Mouse (Mus musculus): ENCODE results near the gene Stx2. TPM values are rescaled to one million over a fixed set of nuclear protein-coding genes. Genes with fewer than 3 reads are reported as not detected.
"Not testable (repeated sequence)": the region's sequence is repeated elsewhere in the genome, so short reads cannot be mapped to it uniquely, and the experiment has no call there.

The Stx2 gene
- polyA plus RNA-seq, 1 experiment = 18.3 TPM

DNA sequence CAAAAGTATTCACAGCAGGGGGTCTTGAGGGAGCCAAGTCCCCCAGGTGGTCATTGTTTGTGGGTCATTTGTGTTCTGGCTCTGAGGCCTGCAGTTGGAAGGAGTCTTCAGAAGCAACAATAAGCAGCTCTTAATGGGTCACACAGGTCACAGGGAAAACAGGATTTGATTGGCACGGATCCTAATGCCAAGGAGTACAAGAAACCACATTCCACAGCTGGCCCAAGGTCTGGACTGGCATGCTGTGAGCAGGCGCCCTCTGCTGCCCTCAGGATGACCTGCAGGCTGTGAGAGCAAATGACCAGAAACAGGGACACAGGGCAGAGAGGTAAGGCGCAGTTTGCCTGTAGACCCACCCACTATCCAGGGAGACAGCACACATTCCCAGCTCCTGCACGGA, 32.1 kb downstream of the Stx2 start:
- Histone ChIP-seq H3K4me1 (ENCODE audit: control insufficient read depth) (no peaks in the 10 kb centered on the region), H3K9me3 (ENCODE audit: control insufficient read depth, low read length) (peaks cover 13% of the 10 kb centered on the region), H3K36me3 (ENCODE audit: control insufficient read depth) (no peaks in the 10 kb centered on the region), H3K27me3 (ENCODE audit: control insufficient read depth) (no peaks in the 10 kb centered on the region; the same call in 1 of the 2 replicates), H3K4me3 (replicated peaks) (no peak overlapping the region)
- TF ChIP-seq TAL1 (IDR thresholded peaks at IDR 0.05; ENCODE audit: low read length) (no peak), GATA1 (IDR thresholded peaks at IDR 0.05; ENCODE audit: low read length) (no peak)

DNA sequence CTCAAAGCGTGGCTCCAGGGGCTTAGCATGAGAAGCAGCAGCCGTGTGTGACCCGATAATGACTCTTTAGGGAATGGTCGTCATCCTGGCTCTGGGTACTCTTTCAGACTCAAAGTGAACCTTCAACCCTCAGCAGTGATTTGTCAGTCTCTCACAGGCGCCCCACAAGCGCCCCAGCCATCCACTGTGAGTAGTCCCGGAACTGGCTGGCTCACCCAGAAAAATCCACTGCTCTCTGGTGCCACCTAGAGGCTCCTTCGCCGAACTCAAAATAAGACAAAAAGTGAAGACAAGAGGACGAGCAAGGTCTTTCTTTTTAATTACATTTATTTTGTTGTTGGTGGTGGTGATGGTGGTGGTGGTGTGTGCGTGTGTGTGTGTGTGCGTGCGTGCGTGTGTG, 37.1 kb downstream of the Stx2 start:
- TF ChIP-seq GATA1 (IDR thresholded peaks at IDR 0.05; ENCODE audit: low read length) (no peak), TAL1 (IDR thresholded peaks at IDR 0.05; ENCODE audit: low read length) (no peak)
- H3K4me3 ChIP-seq (replicated peaks) = no peak overlapping the region
- H3K4me1 ChIP-seq (ENCODE audit: control insufficient read depth) = peaks cover 2% of the 10 kb centered on the region
- no peaks in the 10 kb centered on the region; the same call in 1 of the 2 replicates for H3K27me3 ChIP-seq (ENCODE audit: control insufficient read depth)
- no peaks in the 10 kb centered on the region for H3K36me3 ChIP-seq (ENCODE audit: control insufficient read depth)
- H3K9me3 ChIP-seq (ENCODE audit: control insufficient read depth, low read length) = peaks cover 8% of the 10 kb centered on the region

DNA sequence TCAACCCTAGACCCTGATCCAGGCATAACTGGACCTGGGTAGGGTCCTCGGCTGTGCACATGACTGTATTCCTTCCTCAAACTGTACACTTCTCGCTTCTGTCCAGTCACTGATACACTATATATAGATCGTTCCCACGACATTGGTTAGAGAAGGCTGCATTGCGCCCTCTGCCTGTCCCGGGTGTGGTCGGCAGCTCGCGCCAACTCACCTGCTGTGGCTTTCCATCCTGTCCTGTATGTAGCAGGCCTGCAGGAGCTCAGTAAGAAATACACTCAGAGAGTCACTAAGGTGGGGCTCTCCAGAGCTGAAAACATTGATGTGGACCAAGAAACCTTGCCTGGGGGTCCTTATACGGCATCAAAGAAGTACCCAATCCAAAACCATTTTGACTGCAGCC, 37.5 kb downstream of the Stx2 start:
- no peaks in the 10 kb centered on the region; the same call in 1 of the 2 replicates for H3K27me3 ChIP-seq (ENCODE audit: control insufficient read depth)
- TF ChIP-seq TAL1 (IDR thresholded peaks at IDR 0.05; ENCODE audit: low read length) (no peak), GATA1 (IDR thresholded peaks at IDR 0.05; ENCODE audit: low read length) (no peak)
- H3K4me3 ChIP-seq (replicated peaks) = no peak overlapping the region
- peaks cover 8% of the 10 kb centered on the region for H3K9me3 ChIP-seq (ENCODE audit: control insufficient read depth, low read length)
- H3K36me3 ChIP-seq (ENCODE audit: control insufficient read depth) = no peaks in the 10 kb centered on the region
- H3K4me1 ChIP-seq (ENCODE audit: control insufficient read depth) = peaks cover 2% of the 10 kb centered on the region

DNA sequence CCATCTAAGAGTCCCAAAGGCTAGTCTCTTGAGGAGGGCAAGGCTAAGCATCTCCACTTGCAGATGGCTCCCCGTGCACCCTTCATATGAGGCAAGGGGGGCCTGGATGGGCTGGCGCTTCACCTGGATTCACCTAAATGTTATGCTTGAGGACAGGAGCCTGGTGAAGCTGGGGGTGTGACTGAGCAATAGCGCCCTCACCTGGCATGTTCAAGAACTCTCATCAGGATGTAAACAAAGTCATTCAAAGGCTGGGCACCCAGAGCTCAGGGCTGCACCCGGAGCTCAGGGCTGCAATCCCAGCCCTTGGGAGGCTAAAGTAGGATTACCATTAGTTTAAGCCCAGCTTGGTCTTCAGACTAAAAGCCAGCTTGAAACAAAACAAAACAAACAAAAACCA, 44.0 kb downstream of the Stx2 start:
- Histone ChIP-seq H3K4me3 (replicated peaks) (no peak overlapping the region), H3K9me3 (ENCODE audit: control insufficient read depth, low read length) (peaks cover 22% of the 10 kb centered on the region), H3K4me1 (ENCODE audit: control insufficient read depth) (no peaks in the 10 kb centered on the region), H3K27me3 (ENCODE audit: control insufficient read depth) (no peaks in the 10 kb centered on the region), H3K36me3 (ENCODE audit: control insufficient read depth) (no peaks in the 10 kb centered on the region)
- TF ChIP-seq GATA1 (IDR thresholded peaks at IDR 0.05; ENCODE audit: low read length) (no peak), TAL1 (IDR thresholded peaks at IDR 0.05; ENCODE audit: low read length) (no peak)

GRCm38 (mm10) chr5:128958916-128959315, 49.5 kb downstream of the Stx2 start:
- no peaks in the 10 kb centered on the region for H3K4me1 ChIP-seq (ENCODE audit: control insufficient read depth)
- no peak overlapping the region for H3K4me3 ChIP-seq (replicated peaks)
- no peaks in the 10 kb centered on the region for H3K36me3 ChIP-seq (ENCODE audit: control insufficient read depth)
- H3K9me3 ChIP-seq (ENCODE audit: control insufficient read depth, low read length) = peaks cover 22% of the 10 kb centered on the region
- TF ChIP-seq GATA1 (IDR thresholded peaks at IDR 0.05; ENCODE audit: low read length) = no peak
- TF ChIP-seq TAL1 (IDR thresholded peaks at IDR 0.05; ENCODE audit: low read length) = no peak
- H3K27me3 ChIP-seq (ENCODE audit: control insufficient read depth) = no peaks in the 10 kb centered on the region

- not testable (repeated sequence) for H3K36me3 ChIP-seq (ENCODE audit: control insufficient read depth); H3K4me3 ChIP-seq (replicated peaks); H3K9me3 ChIP-seq (ENCODE audit: control insufficient read depth, low read length); H3K4me1 ChIP-seq (ENCODE audit: control insufficient read depth)
- H3K27me3 ChIP-seq (ENCODE audit: control insufficient read depth) = peaks cover 14% of the 10 kb centered on the region
Observed at GRCm38 (mm10) chr5:128954371-128954770, 54.0 kb downstream of the Stx2 start.

DNA sequence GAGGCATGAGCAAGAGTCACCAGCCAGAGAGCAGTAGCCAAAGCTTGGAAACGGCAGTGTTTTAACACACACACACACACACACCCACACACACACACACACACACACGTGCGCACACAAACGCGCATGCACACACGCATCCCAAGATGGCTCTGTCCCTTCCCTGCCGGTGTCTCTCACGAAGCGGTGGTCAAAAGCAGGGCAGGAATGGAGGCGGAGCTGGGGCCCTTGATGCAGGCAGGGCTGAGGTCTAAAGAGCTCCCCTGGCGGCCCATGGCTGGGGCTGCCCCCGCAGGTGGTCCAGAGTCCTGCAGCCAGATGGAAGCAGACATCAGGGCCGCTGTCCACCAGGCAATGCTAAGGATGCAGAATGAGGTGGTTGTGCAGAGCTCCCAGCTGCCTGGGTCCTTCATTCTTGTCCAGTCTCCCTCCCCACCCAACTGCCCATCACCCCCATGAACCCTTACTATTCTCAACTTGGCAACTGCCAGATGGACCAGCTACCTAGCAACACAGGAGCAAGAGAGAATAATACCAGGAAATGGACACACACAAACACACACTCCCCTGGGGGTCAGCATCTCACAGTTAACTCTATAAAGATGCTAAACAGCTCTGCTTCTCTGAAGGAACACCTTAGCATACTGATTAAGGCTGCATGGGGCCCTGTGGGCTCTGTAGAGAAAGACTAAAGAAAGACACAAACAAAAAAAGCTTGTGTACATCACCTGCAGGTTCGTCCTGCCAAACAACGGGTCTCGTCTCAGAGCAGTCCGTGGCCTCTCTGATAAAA, 54.9 kb downstream of the Stx2 start, which contains the start of gene Rimbp2:
TSS of gene Rimbp2 (minus strand) at position 209 of the 793 bp plus-strand sequence.
- peaks cover 14% of the 10 kb centered on the region for H3K27me3 ChIP-seq (ENCODE audit: control insufficient read depth)
- H3K36me3 ChIP-seq (ENCODE audit: control insufficient read depth) = no peaks in the 10 kb centered on the region
- H3K9me3 ChIP-seq (ENCODE audit: control insufficient read depth, low read length) = peaks cover 2% of the 10 kb centered on the region; the same call in 1 of the 2 replicates
- TF ChIP-seq GATA1 (IDR thresholded peaks at IDR 0.05; ENCODE audit: low read length) = no peak
- no peak for TF ChIP-seq TAL1 (IDR thresholded peaks at IDR 0.05; ENCODE audit: low read length)
- H3K4me1 ChIP-seq (ENCODE audit: control insufficient read depth) = no peaks in the 10 kb centered on the region; the same call in 1 of the 2 replicates
- H3K4me3 ChIP-seq (replicated peaks) = no peak within 1 kb of the TSS

GRCm38 (mm10) chr5:128952291-128953195, 55.8 kb downstream of the Stx2 start:
- no peaks in the 10 kb centered on the region; the same call in 1 of the 2 replicates for H3K4me1 ChIP-seq (ENCODE audit: control insufficient read depth)
- H3K36me3 ChIP-seq (ENCODE audit: control insufficient read depth) = no peaks in the 10 kb centered on the region
- TF ChIP-seq GATA1 (IDR thresholded peaks at IDR 0.05; ENCODE audit: low read length) (no peak), TAL1 (IDR thresholded peaks at IDR 0.05; ENCODE audit: low read length) (no peak)
- H3K9me3 ChIP-seq (ENCODE audit: control insufficient read depth, low read length) = peaks cover 4% of the 10 kb centered on the region
- H3K4me3 ChIP-seq (replicated peaks) = no peak overlapping the region
- H3K27me3 ChIP-seq (ENCODE audit: control insufficient read depth) = peaks cover 14% of the 10 kb centered on the region

DNA sequence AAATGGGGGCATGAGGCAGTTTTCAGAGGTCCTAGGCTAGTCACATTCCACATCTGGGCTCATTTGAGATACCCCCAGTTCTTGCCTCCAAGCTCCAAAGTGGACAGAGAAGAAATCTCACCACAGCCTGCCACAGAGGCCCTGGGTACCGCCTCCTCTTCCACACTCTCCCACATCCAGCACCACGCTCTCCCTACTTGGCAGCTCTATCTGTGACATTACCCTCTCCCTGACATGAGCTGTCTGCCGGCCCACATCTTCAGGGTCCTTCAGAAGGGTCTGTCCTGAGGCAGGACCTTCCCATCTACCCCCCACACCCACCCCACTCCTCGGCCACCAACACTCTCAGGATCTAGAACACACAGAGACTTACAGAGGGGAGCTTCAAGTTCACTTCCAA, 56.9 kb downstream of the Stx2 start:
- peaks cover 14% of the 10 kb centered on the region for H3K27me3 ChIP-seq (ENCODE audit: control insufficient read depth)
- TF ChIP-seq GATA1 (IDR thresholded peaks at IDR 0.05; ENCODE audit: low read length) (no peak), TAL1 (IDR thresholded peaks at IDR 0.05; ENCODE audit: low read length) (no peak)
- H3K4me3 ChIP-seq (replicated peaks) = no peak overlapping the region
- H3K36me3 ChIP-seq (ENCODE audit: control insufficient read depth) = no peaks in the 10 kb centered on the region
- peaks cover 12% of the 10 kb centered on the region for H3K9me3 ChIP-seq (ENCODE audit: control insufficient read depth, low read length)
- H3K4me1 ChIP-seq (ENCODE audit: control insufficient read depth) = no peaks in the 10 kb centered on the region; the same call in 1 of the 2 replicates

All from erythroblast, embryonic 14.5 days (primary cell).